Mouse (Mus musculus) liver, embryonic 14.5 days (tissue): ENCODE results near the gene Sgms1.

Experiments used
- CTCF ChIP-seq: IDR thresholded peaks from 2 replicates; pipeline ENCODE4 v1.5.1; 2016; ENCODE audit warnings: antibody characterized with exemption, low read depth, control low read depth
- EP300 ChIP-seq: IDR thresholded peaks from 2 replicates; pipeline ENCODE4 v1.6.1; 2016; ENCODE audit warnings: antibody characterized with exemption, low read depth

GRCm38 (mm10) chr19:32152529-32152928 is 237.0 kb downstream of the Sgms1 start:
- TF ChIP-seq CTCF (peak; percentile 20; the same call in 1 of the 2 replicates), EP300 (no peak)
